Mouse (Mus musculus) limb, embryonic 12.5 days (tissue): ENCODE measurements around the gene Wif1. TPM values are rescaled to one million over a fixed set of nuclear protein-coding genes. Genes with fewer than 3 reads are reported as not detected.
A peak's percentile ranks its signal among the peaks of the same experiment; 100 is the strongest.

ENCODE experiments used
- ATAC-seq: fragments of 200-750 bp; cut with Nextera tagmentation; 2 replicates; pipeline ENCODE4 v1.8.0; 2017; ENCODE audit warnings: low read depth, moderate TSS enrichment; ENCODE audit not compliant: insufficient number of reproducible peaks, insufficient read depth, low FRiP score, low TSS enrichment
- H3K27ac ChIP-seq: fragments of 300-500 bp; sonication (generic); 2 replicates; pipeline ENCODE4 v1.5.1; 2016; ENCODE audit warnings: mild to moderate bottlenecking, moderate library complexity
- H3K27me3 ChIP-seq: fragments of 300-500 bp; sonication (generic); 2 replicates; pipeline ENCODE4 v1.6.1; 2016; ENCODE audit warnings: mild to moderate bottlenecking, moderate library complexity
- H3K36me3 ChIP-seq: fragments of 300-500 bp; sonication (generic); 2 replicates; pipeline ENCODE4 v1.6.1; 2016; ENCODE audit warnings: mild to moderate bottlenecking, moderate library complexity
- H3K4me1 ChIP-seq: fragments of 300-500 bp; sonication (generic); replicated peaks from 2 replicates; pipeline ENCODE4 v1.6.1; 2016
- H3K4me2 ChIP-seq: fragments of 300-500 bp; sonication (generic); 2 replicates; pipeline ENCODE4 v1.6.1; 2016; ENCODE audit warnings: mild to moderate bottlenecking, moderate library complexity
- H3K4me3 ChIP-seq: fragments of 300-500 bp; sonication (generic); replicated peaks from 2 replicates; pipeline ENCODE4 v1.5.1; 2016; ENCODE audit warnings: mild to moderate bottlenecking
- H3K9ac ChIP-seq: fragments of 300-500 bp; sonication (generic); replicated peaks from 2 replicates; pipeline ENCODE4 v1.6.1; 2016; ENCODE audit warnings: mild to moderate bottlenecking, moderate library complexity
- H3K9me3 ChIP-seq: fragments of 300-500 bp; sonication (generic); 2 replicates; pipeline ENCODE4 v1.6.1; 2016; ENCODE audit warnings: mild to moderate bottlenecking, moderate library complexity
- WGBS: fragments of 180-500 bp; shearing (Covaris S2); methylation state at CpG from one replicate; pipeline ENCODE4 v1.1.7; 2016; 5-methylcytosine and 5-hydroxymethylcytosine counted together
- polyA plus RNA-seq: library from polyadenylated mRNA; unstranded; fragments of >200 nt; fragmentation: Nextera tagmentation; extraction: Ambion mirVana; gene quantifications from 2 replicates; pipeline ENCODE4 v1.2.1, GENCODE M21; 2016

Gene Wif1
- polyA plus RNA-seq, 1 experiment from 2014 or later, result 87.4 TPM

- 0 out of 2 replicates have a peak, but pooled peaks cover 4% of the 10 kb centered on the region for H3K9me3 ChIP-seq
- WGBS, result 86% methylated on average over 9 of the region's 9 CpGs
- no peak for ATAC-seq
- no peak overlapping the region for H3K9ac ChIP-seq
- H3K4me1 ChIP-seq, result peaks cover 9% of the 10 kb centered on the region
- no peak overlapping the region for H3K27ac ChIP-seq
- no peak overlapping the region for H3K4me3 ChIP-seq
- H3K36me3 ChIP-seq, result peaks cover 20% of the 10 kb centered on the region
- H3K4me2 ChIP-seq, result no peak overlapping the region
- no peaks in the 10 kb centered on the region for H3K27me3 ChIP-seq
Measured at GRCm38 (mm10) chr10:121080500-121080899, 46.7 kb downstream of the Wif1 start.

GRCm38 (mm10) chr10:121082881-121083280 is 49.1 kb downstream of the Wif1 start:
- H3K9ac ChIP-seq, result no peak overlapping the region
- H3K9me3 ChIP-seq, result no peaks in the 10 kb centered on the region
- peaks cover 12% of the 10 kb centered on the region for H3K36me3 ChIP-seq
- no peak overlapping the region for H3K4me2 ChIP-seq
- H3K27me3 ChIP-seq, result no peaks in the 10 kb centered on the region
- WGBS, result 87% methylated on average over 4 of the region's 4 CpGs
- ATAC-seq, result no peak
- H3K27ac ChIP-seq, result no peak overlapping the region
- H3K4me3 ChIP-seq, result no peak overlapping the region
- peaks cover 9% of the 10 kb centered on the region for H3K4me1 ChIP-seq

- WGBS, result 66% methylated on average over 10 of the region's 10 CpGs
- no peak overlapping the region for H3K4me3 ChIP-seq
Measured at GRCm38 (mm10) chr10:121083512-121083911, 49.8 kb downstream of the Wif1 start.

GRCm38 (mm10) chr10:121088679-121089078 is 54.9 kb downstream of the Wif1 start:
- Histone ChIP-seq H3K27ac (no peak overlapping the region), H3K9me3 (no peaks in the 10 kb centered on the region), H3K9ac (no peak overlapping the region), H3K36me3 (no peaks in the 10 kb centered on the region), H3K4me1 (peaks cover 4% of the 10 kb centered on the region; the same call in 1 of the 2 replicates), H3K27me3 (no peaks in the 10 kb centered on the region), H3K4me3 (no peak overlapping the region), H3K4me2 (no peak overlapping the region)
- ATAC-seq, result no peak
- WGBS, result 85% methylated on average over 5 of the region's 5 CpGs

More at GRCm38 (mm10) chr10:121083512-121083911, 49.8 kb downstream of the Wif1 start:
- ATAC-seq, result no peak
- H3K4me1 ChIP-seq, result peaks cover 9% of the 10 kb centered on the region
- peaks cover 12% of the 10 kb centered on the region for H3K36me3 ChIP-seq
- H3K4me2 ChIP-seq, result no peak overlapping the region
- H3K27ac ChIP-seq, result no peak overlapping the region
- H3K9ac ChIP-seq, result no peak overlapping the region
- no peaks in the 10 kb centered on the region for H3K27me3 ChIP-seq
- no peaks in the 10 kb centered on the region for H3K9me3 ChIP-seq

GRCm38 (mm10) chr10:121089312-121089711 is 55.6 kb downstream of the Wif1 start:
- H3K36me3 ChIP-seq, result no peaks in the 10 kb centered on the region
- no peak overlapping the region for H3K27ac ChIP-seq
- H3K9ac ChIP-seq, result 0 out of 2 replicates have a peak overlapping the region, but pooled peaks have one; percentile 13
- peaks cover 4% of the 10 kb centered on the region; the same call in 1 of the 2 replicates for H3K4me1 ChIP-seq
- WGBS, result 7% methylated on average over 6 of the region's 6 CpGs
- ATAC-seq, result no peak
- H3K4me3 ChIP-seq, result no peak overlapping the region
- no peak overlapping the region for H3K4me2 ChIP-seq
- no peaks in the 10 kb centered on the region for H3K27me3 ChIP-seq
- H3K9me3 ChIP-seq, result no peaks in the 10 kb centered on the region

- Histone ChIP-seq H3K27ac (no peak overlapping the region), H3K9ac (no peak overlapping the region), H3K36me3 (no peaks in the 10 kb centered on the region), H3K4me1 (peaks cover 4% of the 10 kb centered on the region; the same call in 1 of the 2 replicates), H3K4me2 (no peak overlapping the region), H3K9me3 (no peaks in the 10 kb centered on the region), H3K27me3 (no peaks in the 10 kb centered on the region), H3K4me3 (no peak overlapping the region)
- no peak for ATAC-seq
- WGBS, result 30% methylated on average over 8 of the region's 8 CpGs
Measured at GRCm38 (mm10) chr10:121090006-121090405, 56.2 kb downstream of the Wif1 start.

GRCm38 (mm10) chr10:121095948-121096347 is 62.2 kb downstream of the Wif1 start:
- Histone ChIP-seq H3K4me3 (no peak overlapping the region), H3K4me2 (no peak overlapping the region), H3K36me3 (peaks cover 3% of the 10 kb centered on the region; the same call in 1 of the 2 replicates), H3K9ac (no peak overlapping the region), H3K27me3 (no peaks in the 10 kb centered on the region), H3K9me3 (no peaks in the 10 kb centered on the region), H3K4me1 (peaks cover 19% of the 10 kb centered on the region), H3K27ac (no peak overlapping the region)
- WGBS, result 67% methylated on average over 12 of the region's 12 CpGs
- no peak for ATAC-seq

GRCm38 (mm10) chr10:121098263-121098662 is 64.5 kb downstream of the Wif1 start:
- Histone ChIP-seq H3K9ac (no peak overlapping the region), H3K27ac (no peak overlapping the region), H3K4me3 (no peak overlapping the region), H3K36me3 (peaks cover 3% of the 10 kb centered on the region; the same call in 1 of the 2 replicates), H3K4me2 (no peak overlapping the region), H3K4me1 (peaks cover 19% of the 10 kb centered on the region), H3K9me3 (peaks cover 1% of the 10 kb centered on the region; the same call in 1 of the 2 replicates), H3K27me3 (no peaks in the 10 kb centered on the region)
- 72% methylated on average over 12 of the region's 12 CpGs for WGBS
- ATAC-seq, result no peak

- no peak overlapping the region; the same call in 1 of the 2 replicates for H3K4me2 ChIP-seq
- no peak overlapping the region for H3K9ac ChIP-seq
- no peak overlapping the region for H3K27ac ChIP-seq
- H3K4me3 ChIP-seq, result no peak overlapping the region
- peaks cover 19% of the 10 kb centered on the region for H3K4me1 ChIP-seq
- peaks cover 3% of the 10 kb centered on the region; the same call in 1 of the 2 replicates for H3K36me3 ChIP-seq
- no peaks in the 10 kb centered on the region for H3K27me3 ChIP-seq
- H3K9me3 ChIP-seq, result peaks cover 12% of the 10 kb centered on the region
- ATAC-seq, result peak; percentile 78; the same call in 1 of the 2 replicates
- WGBS, result 5% methylated on average over 11 of the region's 11 CpGs
Measured at GRCm38 (mm10) chr10:121099658-121100057, 65.9 kb downstream of the Wif1 start.

GRCm38 (mm10) chr10:121116115-121116514 is 82.4 kb downstream of the Wif1 start:
- Histone ChIP-seq H3K27me3 (no peaks in the 10 kb centered on the region), H3K27ac (no peak overlapping the region), H3K36me3 (no peaks in the 10 kb centered on the region), H3K4me2 (no peak overlapping the region), H3K9me3 (peaks cover 4% of the 10 kb centered on the region; the same call in 1 of the 2 replicates), H3K4me1 (no peaks in the 10 kb centered on the region; the same call in 1 of the 2 replicates), H3K4me3 (no peak overlapping the region), H3K9ac (no peak overlapping the region)
- no peak for ATAC-seq

- Histone ChIP-seq H3K36me3 (no peaks in the 10 kb centered on the region), H3K27ac (no peak overlapping the region), H3K9ac (no peak overlapping the region), H3K4me2 (no peak overlapping the region), H3K4me1 (no peaks in the 10 kb centered on the region; the same call in 1 of the 2 replicates), H3K9me3 (peaks cover 4% of the 10 kb centered on the region; the same call in 1 of the 2 replicates), H3K4me3 (no peak overlapping the region), H3K27me3 (no peaks in the 10 kb centered on the region)
- 35% methylated on average over 4 of the region's 4 CpGs for WGBS
- no peak for ATAC-seq
Measured at GRCm38 (mm10) chr10:121116636-121117035, 82.9 kb downstream of the Wif1 start.

- Histone ChIP-seq H3K27ac (no peak overlapping the region), H3K9ac (no peak overlapping the region), H3K9me3 (no peaks in the 10 kb centered on the region), H3K4me3 (no peak overlapping the region), H3K36me3 (no peaks in the 10 kb centered on the region), H3K4me2 (no peak overlapping the region), H3K4me1 (no peaks in the 10 kb centered on the region; the same call in 1 of the 2 replicates), H3K27me3 (no peaks in the 10 kb centered on the region)
- ATAC-seq, result no peak
- 89% methylated on average over 6 of the region's 6 CpGs for WGBS
Measured at GRCm38 (mm10) chr10:121120751-121121150, 87.0 kb downstream of the Wif1 start.
